Mouse (Mus musculus) thymus, adult 2 months (tissue): ENCODE results near the gene Hmcn2.

ENCODE experiments used
- CTCF ChIP-seq: fragments of 200-500 bp; IDR thresholded peaks from 2 replicates; pipeline ENCODE4 v1.5.1; 2012; ENCODE audit warnings: mild to moderate bottlenecking, control low read depth, low read length, moderate library complexity, borderline replicate concordance; ENCODE audit not compliant: control insufficient read depth, poor library complexity, insufficient read depth; ENCODE audit errors: extremely low read depth
- POLR2A ChIP-seq: fragments of 200-500 bp; IDR thresholded peaks from 2 replicates; pipeline ENCODE4 v1.6.1; 2012; ENCODE audit warnings: mild to moderate bottlenecking, low read length, control low read depth, moderate library complexity; ENCODE audit not compliant: control insufficient read depth, poor library complexity, insufficient read depth; ENCODE audit errors: extremely low read depth

DNA sequence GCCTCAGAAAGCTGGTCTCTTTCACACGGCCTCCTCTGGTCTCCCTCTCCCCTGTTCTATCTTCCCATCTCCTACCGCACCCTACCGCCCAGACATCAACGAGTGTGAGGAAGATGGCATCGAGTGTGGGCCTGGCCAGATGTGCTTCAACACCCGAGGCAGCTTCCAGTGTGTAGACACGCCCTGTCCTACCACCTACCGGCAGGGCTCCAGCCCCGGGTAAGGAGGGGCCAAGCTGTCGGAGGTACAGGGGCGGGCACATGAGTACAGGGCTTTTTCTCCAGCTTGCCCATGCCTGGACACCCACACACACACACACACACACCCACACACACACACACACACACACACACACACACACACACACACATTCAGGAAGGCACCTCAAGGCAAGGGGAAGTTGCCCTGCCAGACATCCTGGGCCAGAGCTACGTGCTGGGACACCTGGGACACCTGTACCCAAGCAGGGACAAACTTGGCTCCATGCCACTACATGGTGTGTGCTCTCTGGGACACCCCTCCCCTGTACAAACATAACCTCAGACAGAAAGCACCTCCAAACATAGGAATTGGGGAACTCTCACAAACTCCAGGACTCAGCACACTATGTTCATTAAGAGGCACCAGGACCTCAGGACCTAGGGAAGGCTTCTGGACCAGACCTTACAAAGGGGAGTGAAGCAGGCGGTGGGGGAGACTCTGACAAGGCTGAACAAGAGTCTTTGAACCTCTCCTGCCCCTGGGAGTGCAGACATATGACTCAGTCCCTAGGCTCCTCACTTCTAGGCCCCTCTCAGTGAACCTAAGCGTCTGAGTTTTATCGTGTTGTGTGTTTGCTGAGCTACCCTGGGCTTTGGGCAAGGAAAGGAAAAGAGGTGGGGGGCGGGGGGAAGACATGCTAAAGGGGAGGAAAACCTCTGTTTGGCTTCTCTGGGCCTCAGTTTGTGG is 145.0 kb downstream of the Hmcn2 start:
- TF ChIP-seq CTCF (no peak), POLR2A (no peak)
